Mouse (Mus musculus): ENCODE results near the gene Ank2.

- no peak for TF ChIP-seq POLR2A (IDR thresholded peaks at IDR 0.05; ENCODE audit: low read depth, low read length)
- no peak for TF ChIP-seq CTCF (IDR thresholded peaks at IDR 0.05; ENCODE audit: extremely low read depth, insufficient read length, insufficient replicate concordance, low read depth, low read length)
Measured at GRCm38 (mm10) chr3:127246989-127247708, 252.0 kb downstream of the Ank2 start.

Measured in small intestine, adult 2 months (tissue).